Mouse (Mus musculus): Measurements from ENCODE around the gene Ak2. TPM values are rescaled to one million over a fixed set of nuclear protein-coding genes. Genes with fewer than 3 reads are reported as not detected.

Ak2 gene
- total RNA-seq, 1 experiment = 177 TPM

- no peaks in the 10 kb centered on the region for H3K9me3 ChIP-seq (ENCODE audit: control insufficient read depth, insufficient read depth, low read depth, low read length)
- TF ChIP-seq CHD2 (IDR thresholded peaks at IDR 0.05; ENCODE audit: low read depth, low read length) (no peak), MAFK (IDR thresholded peaks at IDR 0.05; ENCODE audit: insufficient read depth, low read depth, low read length) (no peak), ZC3H11A (IDR thresholded peaks at IDR 0.05; ENCODE audit: borderline replicate concordance, low read depth, low read length) (no peak)
- no peak overlapping the region for H3K27ac ChIP-seq (ENCODE audit: insufficient read depth, low read depth, low read length, poor library complexity, severe bottlenecking)
- H3K4me3 ChIP-seq (ENCODE audit: insufficient read depth in 1 of 2, low read depth in 1 of 2, low read length in 2 of 2, poor library complexity in 1 of 2, severe bottlenecking in 1 of 2) = no peak overlapping the region
- in situ Hi-C loops (cut with MboI; ENCODE audit: low sequenced_read_pairs in 2 of 2, unreplicated experiment in 2 of 2) = no loop called here
- H3K36me3 ChIP-seq (ENCODE audit: control insufficient read depth, insufficient read depth, low read length, poor library complexity, severe bottlenecking) = no peaks in the 10 kb centered on the region
- DNase-seq (ENCODE audit: low read depth, low spot score) = no peak
- peaks cover 0 to 10% of the 10 kb centered on the region in 2 experiments; a peak in 2 of 4 replicates for H3K4me1 ChIP-seq (ENCODE audit: control insufficient read depth in 2 of 2, insufficient read depth in 2 of 2, low read length in 2 of 2, poor library complexity in 1 of 2)
- H3K9ac ChIP-seq (ENCODE audit: insufficient read depth, low read depth, low read length, poor library complexity, severe bottlenecking) = no peak overlapping the region
Measured at GRCm38 (mm10) chr4:129016329-129016728, 24.6 kb downstream of the Ak2 start.

GRCm38 (mm10) chr4:129017150-129017549 is 25.4 kb downstream of the Ak2 start:
- no peak overlapping the region for H3K27ac ChIP-seq (ENCODE audit: insufficient read depth, low read depth, low read length, poor library complexity, severe bottlenecking)
- no peak for TF ChIP-seq CHD2 (IDR thresholded peaks at IDR 0.05; ENCODE audit: low read depth, low read length)
- TF ChIP-seq MAFK (IDR thresholded peaks at IDR 0.05; ENCODE audit: insufficient read depth, low read depth, low read length) = no peak
- TF ChIP-seq ZNF384 (IDR thresholded peaks at IDR 0.05; ENCODE audit: low read depth, low read length) = no peak
- TF ChIP-seq HCFC1 (IDR thresholded peaks at IDR 0.05; ENCODE audit: borderline replicate concordance, insufficient read depth, low read length) = no peak
- TF ChIP-seq ZC3H11A (IDR thresholded peaks at IDR 0.05; ENCODE audit: borderline replicate concordance, low read depth, low read length) = no peak
- no peak overlapping the region for H3K9ac ChIP-seq (ENCODE audit: insufficient read depth, low read depth, low read length, poor library complexity, severe bottlenecking)
- DNase-seq (ENCODE audit: low read depth, low spot score) = no peak
- no peaks in the 10 kb centered on the region for H3K9me3 ChIP-seq (ENCODE audit: control insufficient read depth, insufficient read depth, low read depth, low read length)
- in situ Hi-C loops (cut with MboI; ENCODE audit: low sequenced_read_pairs in 2 of 2, unreplicated experiment in 2 of 2) = no loop called here
- H3K36me3 ChIP-seq (ENCODE audit: control insufficient read depth, insufficient read depth, low read length, poor library complexity, severe bottlenecking) = no peaks in the 10 kb centered on the region
- peaks cover 0 to 10% of the 10 kb centered on the region in 2 experiments; a peak in 2 of 4 replicates for H3K4me1 ChIP-seq (ENCODE audit: control insufficient read depth in 2 of 2, insufficient read depth in 2 of 2, low read length in 2 of 2, poor library complexity in 1 of 2)
- H3K4me3 ChIP-seq (ENCODE audit: insufficient read depth in 1 of 2, low read depth in 1 of 2, low read length in 2 of 2, poor library complexity in 1 of 2, severe bottlenecking in 1 of 2) = no peak overlapping the region

GRCm38 (mm10) chr4:129018788-129019435 is 27.2 kb downstream of the Ak2 start:
- in situ Hi-C loops (cut with MboI; ENCODE audit: low sequenced_read_pairs in 2 of 2, unreplicated experiment in 2 of 2) = no loop called here

GRCm38 (mm10) chr4:129019788-129020187 is 28.0 kb downstream of the Ak2 start:
- no peak for DNase-seq (ENCODE audit: low read depth, low spot score)
- no peak for TF ChIP-seq ZC3H11A (IDR thresholded peaks at IDR 0.05; ENCODE audit: borderline replicate concordance, low read depth, low read length)
- no peak for TF ChIP-seq HCFC1 (IDR thresholded peaks at IDR 0.05; ENCODE audit: borderline replicate concordance, insufficient read depth, low read length)
- no peak for TF ChIP-seq ZNF384 (IDR thresholded peaks at IDR 0.05; ENCODE audit: low read depth, low read length)
- TF ChIP-seq CHD2 (IDR thresholded peaks at IDR 0.05; ENCODE audit: low read depth, low read length) = no peak
- TF ChIP-seq MAFK (IDR thresholded peaks at IDR 0.05; ENCODE audit: insufficient read depth, low read depth, low read length) = no peak
- H3K4me1 ChIP-seq (ENCODE audit: control insufficient read depth in 2 of 2, insufficient read depth in 2 of 2, low read length in 2 of 2, poor library complexity in 1 of 2) = peaks cover 0 to 5% of the 10 kb centered on the region in 2 experiments; a peak in 2 of 4 replicates
- in situ Hi-C loops (cut with MboI; ENCODE audit: low sequenced_read_pairs in 2 of 2, unreplicated experiment in 2 of 2) = no loop called here
- H3K27ac ChIP-seq (ENCODE audit: insufficient read depth, low read depth, low read length, poor library complexity, severe bottlenecking) = no peak overlapping the region
- H3K36me3 ChIP-seq (ENCODE audit: control insufficient read depth, insufficient read depth, low read length, poor library complexity, severe bottlenecking) = no peaks in the 10 kb centered on the region
- no peak overlapping the region for H3K4me3 ChIP-seq (ENCODE audit: insufficient read depth in 1 of 2, low read depth in 1 of 2, low read length in 2 of 2, poor library complexity in 1 of 2, severe bottlenecking in 1 of 2)
- H3K9ac ChIP-seq (ENCODE audit: insufficient read depth, low read depth, low read length, poor library complexity, severe bottlenecking) = no peak overlapping the region
- no peaks in the 10 kb centered on the region for H3K9me3 ChIP-seq (ENCODE audit: control insufficient read depth, insufficient read depth, low read depth, low read length)

More at GRCm38 (mm10) chr4:129018788-129019435, 27.2 kb downstream of the Ak2 start:
- Histone ChIP-seq H3K9ac (ENCODE audit: insufficient read depth, low read depth, low read length, poor library complexity, severe bottlenecking) (no peak overlapping the region), H3K4me1 (ENCODE audit: control insufficient read depth in 2 of 2, insufficient read depth in 2 of 2, low read length in 2 of 2, poor library complexity in 1 of 2) (peaks cover 0 to 5% of the 10 kb centered on the region in 2 experiments; a peak in 2 of 4 replicates), H3K36me3 (ENCODE audit: control insufficient read depth, insufficient read depth, low read length, poor library complexity, severe bottlenecking) (no peaks in the 10 kb centered on the region), H3K27ac (ENCODE audit: insufficient read depth, low read depth, low read length, poor library complexity, severe bottlenecking) (no peak overlapping the region), H3K4me3 (ENCODE audit: insufficient read depth in 1 of 2, low read depth in 1 of 2, low read length in 2 of 2, poor library complexity in 1 of 2, severe bottlenecking in 1 of 2) (no peak overlapping the region), H3K9me3 (ENCODE audit: control insufficient read depth, insufficient read depth, low read depth, low read length) (no peaks in the 10 kb centered on the region)
- DNase-seq (ENCODE audit: low read depth, low spot score) = no peak
- no peak for TF ChIP-seq MAFK (IDR thresholded peaks at IDR 0.05; ENCODE audit: insufficient read depth, low read depth, low read length)
- TF ChIP-seq ZC3H11A (IDR thresholded peaks at IDR 0.05; ENCODE audit: borderline replicate concordance, low read depth, low read length) = no peak
- TF ChIP-seq CHD2 (IDR thresholded peaks at IDR 0.05; ENCODE audit: low read depth, low read length) = no peak
- no peak for TF ChIP-seq HCFC1 (IDR thresholded peaks at IDR 0.05; ENCODE audit: borderline replicate concordance, insufficient read depth, low read length)
- TF ChIP-seq ZNF384 (IDR thresholded peaks at IDR 0.05; ENCODE audit: low read depth, low read length) = no peak
